Mouse (Mus musculus) thymus, adult 2 months (tissue): Measurements from ENCODE around the gene Abcg1.

ENCODE experiments used
- CTCF ChIP-seq: fragments of 200-500 bp; IDR thresholded peaks from 2 replicates; pipeline ENCODE4 v1.5.1; 2012; ENCODE audit warnings: mild to moderate bottlenecking, control low read depth, low read length, moderate library complexity, borderline replicate concordance; ENCODE audit not compliant: control insufficient read depth, poor library complexity, insufficient read depth; ENCODE audit errors: extremely low read depth
- POLR2A ChIP-seq: fragments of 200-500 bp; IDR thresholded peaks from 2 replicates; pipeline ENCODE4 v1.6.1; 2012; ENCODE audit warnings: mild to moderate bottlenecking, low read length, control low read depth, moderate library complexity; ENCODE audit not compliant: control insufficient read depth, poor library complexity, insufficient read depth; ENCODE audit errors: extremely low read depth

- TF ChIP-seq CTCF (no peak), POLR2A (no peak)
These were observed 21.2 kb upstream of the Abcg1 start for GRCm38 (mm10) chr17:31036168-31036876.
